Mouse (Mus musculus) brain, embryonic 18.5 days (tissue): ENCODE measurements around the gene Olfr877.

Experiments
- DNase-seq: peaks from one replicate; pipeline ENCODE4 v3.0.0-alpha.2; 2012; ENCODE audit warnings: low read depth, low spot score

Olfr877 gene

GRCm38 (mm10) chr9:37853969-37854368 is at the start of gene Olfr877:
Gene Olfr877, plus strand, starts transcription at chr9:37854269.
- DNase-seq: no peak

- no peak for DNase-seq
Observed at GRCm38 (mm10) chr9:37807235-37807634, 46.8 kb upstream of the Olfr877 start.

- DNase-seq: no peak
Observed at GRCm38 (mm10) chr9:37808456-37808855, 45.6 kb upstream of the Olfr877 start.

GRCm38 (mm10) chr9:37808976-37809375 is 45.1 kb upstream of the Olfr877 start:
- no peak for DNase-seq

DNA sequence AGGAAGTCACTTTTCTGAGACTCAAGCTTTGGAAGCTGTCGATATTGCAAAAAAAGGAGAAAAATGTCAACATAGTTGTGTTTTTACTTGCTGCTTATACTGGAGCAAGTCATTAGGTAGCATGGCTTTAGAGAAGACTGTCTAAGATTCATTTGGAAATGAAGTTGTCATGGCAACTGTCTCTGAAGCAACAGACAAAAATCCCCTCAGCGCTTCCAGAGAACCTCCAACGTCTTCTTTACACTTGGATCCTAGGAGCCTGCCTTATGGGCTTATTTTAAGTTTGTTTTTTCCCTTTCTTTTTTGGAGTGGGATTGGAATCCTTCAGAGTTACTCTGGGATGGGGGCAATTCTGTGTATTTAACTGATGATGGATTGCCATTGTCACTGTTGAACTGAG is 39.4 kb upstream of the Olfr877 start:
- DNase-seq: peak; percentile 68

GRCm38 (mm10) chr9:37829881-37830280 is 24.2 kb upstream of the Olfr877 start:
- DNase-seq: no peak

DNA sequence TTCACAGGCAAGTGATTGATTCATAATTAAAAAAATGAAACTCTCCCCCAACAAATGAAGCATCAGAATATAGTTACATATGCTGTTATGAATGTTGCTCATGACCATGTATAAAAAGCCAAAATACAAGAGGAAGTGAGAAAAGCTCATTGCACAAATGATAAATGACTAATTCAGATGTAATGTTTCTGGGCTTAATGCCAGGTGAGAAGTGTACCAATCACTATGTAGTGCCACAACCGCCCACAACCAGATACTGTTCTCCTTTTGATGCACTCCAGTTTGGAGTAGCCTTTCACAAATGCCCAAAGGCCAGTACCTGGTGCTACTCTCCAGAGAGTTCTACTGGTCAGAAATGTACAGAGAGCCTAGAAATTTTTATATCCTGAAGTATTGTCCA is 20.7 kb upstream of the Olfr877 start:
- DNase-seq: no peak

DNA sequence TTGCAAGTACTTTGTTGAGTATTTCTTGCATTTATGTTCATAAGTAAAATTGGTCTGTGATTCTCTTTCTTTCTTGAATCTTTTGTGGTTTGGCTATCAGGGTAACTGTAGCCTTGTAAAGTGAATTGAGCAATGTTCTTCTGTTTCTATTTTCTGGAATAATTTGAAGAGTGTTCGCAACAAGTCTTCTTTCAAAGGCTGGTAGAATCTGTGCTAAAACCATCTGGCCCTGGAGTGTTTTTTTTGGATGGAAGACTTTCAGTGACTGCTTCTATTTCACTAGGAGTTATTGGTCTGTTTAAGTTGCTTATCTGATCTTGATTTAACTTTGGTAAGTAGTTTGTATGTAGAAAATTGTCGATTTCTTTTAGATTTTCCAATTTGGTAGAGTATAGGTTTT is 4.8 kb upstream of the Olfr877 start:
- no peak for DNase-seq

DNA sequence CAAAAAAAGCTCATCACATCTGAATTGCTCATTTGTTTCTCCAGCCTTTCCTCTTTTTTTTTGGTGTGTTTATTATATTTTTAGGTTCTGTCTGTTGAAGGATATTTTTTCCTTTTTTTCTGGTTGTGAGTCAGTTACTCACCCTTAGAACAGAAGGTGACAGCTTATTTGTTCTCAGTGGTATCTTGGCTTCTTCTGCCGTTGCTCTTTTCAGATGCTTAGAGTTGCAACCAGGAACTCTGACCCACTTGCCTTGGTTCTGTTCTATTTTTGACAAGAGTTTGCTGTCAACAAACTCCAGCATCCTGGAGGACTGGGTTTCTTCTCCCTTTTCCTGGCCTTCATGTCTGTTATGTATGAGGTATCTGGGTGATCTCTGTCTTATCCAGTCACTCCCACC is 9.3 kb downstream of the Olfr877 start:
- DNase-seq: no peak

DNA sequence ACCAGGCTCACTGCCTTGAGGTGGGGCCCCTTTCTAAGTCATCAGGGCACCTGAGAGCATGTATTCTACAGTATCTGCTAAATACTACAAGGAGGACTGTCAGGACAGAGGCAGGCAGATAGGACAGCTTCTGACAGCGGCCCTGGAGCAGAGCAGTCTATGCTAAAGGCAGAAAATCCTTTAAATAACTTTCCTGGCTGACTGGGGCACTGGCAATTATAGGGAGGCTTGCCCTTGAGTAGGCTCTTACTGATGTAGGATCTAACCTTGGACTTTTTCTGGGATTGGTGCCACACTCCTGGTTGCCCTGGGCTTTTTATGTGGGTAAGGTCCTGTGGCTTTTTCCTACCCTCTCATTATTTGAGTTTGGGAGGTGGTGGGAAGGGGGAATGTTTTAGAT is 16.2 kb downstream of the Olfr877 start:
- no peak for DNase-seq

DNA sequence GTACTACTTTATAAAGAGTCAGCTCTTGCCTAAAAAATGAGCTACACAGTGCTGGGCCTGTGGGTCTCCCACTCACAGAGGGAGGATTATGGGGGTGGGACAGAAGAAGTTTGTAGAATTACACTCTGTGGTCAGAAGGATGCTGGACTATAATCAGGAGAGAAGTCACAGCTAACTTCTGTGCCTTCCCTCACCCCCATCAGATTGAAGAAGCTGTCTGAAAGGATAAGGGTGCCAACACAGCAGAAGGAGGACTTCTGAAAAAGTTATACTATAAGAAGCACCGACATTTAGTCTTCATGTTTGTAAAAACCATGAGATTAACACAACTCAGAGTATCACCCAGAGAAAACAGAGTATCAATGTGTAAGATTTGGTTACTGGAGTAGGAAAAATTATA is 17.0 kb downstream of the Olfr877 start:
- DNase-seq: no peak

DNA sequence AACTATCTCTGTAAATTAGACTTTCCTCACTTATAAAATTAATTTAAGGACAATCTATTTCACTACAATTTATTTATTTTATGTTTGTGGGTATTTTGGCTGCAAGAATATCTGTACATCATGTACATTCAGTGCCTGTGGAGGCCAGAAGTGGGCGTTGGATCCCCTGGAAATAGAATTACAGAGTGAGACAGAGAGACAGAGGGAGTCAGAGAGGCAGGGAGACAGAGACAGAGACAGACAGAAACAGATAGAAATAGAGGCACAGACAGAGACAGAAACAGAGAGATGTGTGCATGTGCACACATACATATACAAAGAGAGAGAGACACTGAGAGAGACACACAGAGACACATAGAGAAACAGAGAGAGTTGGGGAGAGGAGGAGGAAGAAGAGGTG is 17.5 kb downstream of the Olfr877 start:
- no peak for DNase-seq

DNA sequence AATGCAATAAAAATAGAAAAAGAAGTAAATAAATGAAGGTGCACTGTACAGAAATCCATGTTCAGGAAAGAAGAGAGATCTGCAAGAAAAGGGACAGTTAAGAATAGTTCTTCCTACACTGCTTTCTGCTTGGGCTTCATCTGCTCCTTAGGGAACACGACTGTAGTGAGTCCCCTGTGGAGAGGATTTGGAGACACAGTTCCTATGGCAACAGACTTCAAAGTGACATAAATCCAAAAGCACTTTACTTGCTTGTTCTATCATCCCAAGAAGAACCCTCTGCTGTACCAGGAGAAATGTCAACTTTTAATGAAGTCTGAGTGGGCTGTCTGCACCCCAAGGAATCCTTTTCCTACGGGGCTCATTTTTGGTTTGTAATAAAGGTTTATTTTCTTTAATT is 36.9 kb downstream of the Olfr877 start:
- DNase-seq: peak; percentile 42

DNA sequence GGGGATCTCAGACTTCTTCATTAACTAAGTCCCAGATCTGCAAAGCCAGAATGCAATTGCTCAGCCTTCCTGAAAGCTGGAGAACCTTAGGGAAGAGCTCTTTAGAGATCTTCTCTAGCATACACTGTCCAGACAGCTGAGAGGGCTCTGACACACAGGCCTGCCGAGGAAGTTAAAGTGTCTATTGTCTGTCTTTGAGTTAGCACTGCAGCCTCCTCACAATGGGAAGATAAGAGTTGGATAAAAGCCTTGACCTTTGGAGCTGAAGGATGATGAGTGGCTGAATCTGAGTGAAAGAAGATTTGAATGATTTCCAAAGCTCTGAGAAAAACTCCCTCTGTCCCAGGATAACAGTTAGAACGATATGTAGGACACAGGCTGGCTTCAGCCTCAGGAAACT is 42.6 kb downstream of the Olfr877 start, which contains the start of gene Olfr145:
Olfr145 (plus strand) TSS at position 64 of the 400 bp plus-strand sequence.
- DNase-seq: no peak

DNA sequence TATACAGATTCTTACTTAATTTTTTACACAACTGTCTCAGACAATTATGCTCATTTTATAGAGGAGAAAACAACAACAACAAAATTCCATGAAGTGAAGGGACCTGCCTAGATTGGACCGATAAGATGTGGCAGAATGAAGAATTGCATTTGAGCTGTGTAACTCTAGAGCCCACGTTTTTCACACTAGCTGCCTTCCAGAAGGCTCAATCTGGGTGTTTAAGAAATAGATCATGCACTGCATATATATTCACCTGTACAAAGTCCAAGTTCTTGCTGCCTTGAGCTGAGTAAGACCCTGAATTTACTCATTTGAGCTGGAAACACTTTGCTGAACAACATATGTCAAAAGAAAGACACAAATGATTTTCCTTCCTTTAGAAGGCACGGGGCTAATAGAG is 51.5 kb downstream of the Olfr877 start:
- no peak for DNase-seq
